Mouse (Mus musculus) right cerebral cortex, postnatal 4 days (tissue): ENCODE data around the gene Pparg.

Experiments
- DNase-seq: peaks from one replicate; pipeline ENCODE4 v3.0.0-alpha.2; 2022

Pparg gene

GRCm38 (mm10) chr6:115464661-115465060 is 103.9 kb downstream of the Pparg start:
- no peak for DNase-seq

- no peak for DNase-seq
Measured at GRCm38 (mm10) chr6:115465463-115465862, 104.7 kb downstream of the Pparg start.

GRCm38 (mm10) chr6:115465876-115466275 is 105.1 kb downstream of the Pparg start:
- no peak for DNase-seq

GRCm38 (mm10) chr6:115466601-115467000 is 105.8 kb downstream of the Pparg start:
- DNase-seq: no peak

- DNase-seq: no peak
Measured at GRCm38 (mm10) chr6:115469666-115470581, 109.2 kb downstream of the Pparg start.

GRCm38 (mm10) chr6:115471956-115472355 is 111.2 kb downstream of the Pparg start:
- DNase-seq: no peak

GRCm38 (mm10) chr6:115477081-115477695 is 116.4 kb downstream of the Pparg start:
- no peak for DNase-seq

GRCm38 (mm10) chr6:115479963-115480321 is 119.2 kb downstream of the Pparg start:
- no peak for DNase-seq

- DNase-seq: no peak
Measured at GRCm38 (mm10) chr6:115480322-115481017, 119.7 kb downstream of the Pparg start.

GRCm38 (mm10) chr6:115481018-115481354 is 120.2 kb downstream of the Pparg start:
- DNase-seq: no peak

GRCm38 (mm10) chr6:115481603-115482002 is 120.9 kb downstream of the Pparg start:
- no peak for DNase-seq

GRCm38 (mm10) chr6:115485635-115486034 is 124.9 kb downstream of the Pparg start:
- DNase-seq: no peak

GRCm38 (mm10) chr6:115489831-115490230 is 129.1 kb downstream of the Pparg start:
- DNase-seq: no peak

GRCm38 (mm10) chr6:115492952-115493613 is 132.3 kb downstream of the Pparg start:
- DNase-seq: peak; percentile 35

- DNase-seq: no peak
Measured at GRCm38 (mm10) chr6:115493824-115494223, 133.1 kb downstream of the Pparg start.

GRCm38 (mm10) chr6:115499540-115499939 is 138.8 kb downstream of the Pparg start:
- DNase-seq: peak; percentile 47

GRCm38 (mm10) chr6:115500234-115500633 is 139.5 kb downstream of the Pparg start:
- no peak for DNase-seq

GRCm38 (mm10) chr6:115501131-115501530 is 140.4 kb downstream of the Pparg start:
- no peak for DNase-seq

- DNase-seq: no peak
Measured at GRCm38 (mm10) chr6:115503038-115503437, 142.3 kb downstream of the Pparg start.

- DNase-seq: no peak
Measured at GRCm38 (mm10) chr6:115503549-115504159, 142.9 kb downstream of the Pparg start.

GRCm38 (mm10) chr6:115504160-115504558 is 143.4 kb downstream of the Pparg start:
- no peak for DNase-seq

- DNase-seq: no peak
Measured at GRCm38 (mm10) chr6:115504915-115505314, 144.2 kb downstream of the Pparg start.

GRCm38 (mm10) chr6:115506425-115506824 is 145.7 kb downstream of the Pparg start:
- DNase-seq: no peak
